ENCODE assay signal across 32 mouse cellular contexts in the genomic region with DNA sequence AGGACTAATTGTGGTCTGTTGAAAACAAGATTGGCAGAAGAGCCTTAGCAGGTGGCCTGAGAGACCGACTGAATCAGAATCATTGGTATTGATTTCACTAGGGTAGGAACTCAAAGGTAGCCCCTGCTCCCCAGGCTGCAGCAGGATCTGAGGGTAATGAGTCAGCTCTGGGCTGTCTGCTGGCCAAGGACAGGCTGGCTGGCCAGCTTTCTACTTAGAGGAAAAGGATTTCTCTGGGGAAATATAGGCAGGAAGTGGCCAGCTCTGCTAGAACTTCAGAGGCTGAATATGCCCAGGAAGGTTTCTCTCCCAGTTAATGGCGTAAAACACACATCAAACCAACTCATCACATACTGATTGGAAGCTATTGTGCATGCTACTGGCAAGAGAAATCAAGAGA. TPM values are rescaled to one million over a fixed set of nuclear protein-coding genes. Genes with fewer than 3 reads are reported as not detected.
DNase-seq lines count a peak whose midpoint lies in the region; TF ChIP-seq lines count a peak whose summit lies in the region.
"Had no signal": no experiment of that assay in that cellular context is flagged by ENCODE, and none has a peak within 500 bp of the region (broad histone marks: within the 10 kb centered on the region; RNA-seq: fewer than 3 reads in every experiment).

No protein-coding gene starts in this region.

- no peak overlapping the region for H3K4me3 ChIP-seq in gastrocnemius, adult 2 months
- H3K4me3 ChIP-seq: embryonic facial prominence, embryonic 13.5 days; erythroblast, embryonic 14.5 days; forebrain, embryonic 13.5 days; hindbrain, embryonic 10.5 days; intestine, embryonic 15.5 days; limb, embryonic 10.5 days; liver, embryonic 15.5 days; lung, embryonic 15.5 days; midbrain, embryonic 15.5 days; neural tube, embryonic 12.5 days had no signal

- TF ChIP-seq CTCF in gastrocnemius, adult 2 months (IDR thresholded peaks at IDR 0.05), result no peak

- H3K27ac ChIP-seq in gastrocnemius, adult 2 months, result no peak overlapping the region
- H3K27ac ChIP-seq: embryonic facial prominence, embryonic 13.5 days; forebrain, embryonic 13.5 days; hindbrain, embryonic 10.5 days; intestine, embryonic 15.5 days; limb, embryonic 10.5 days; liver, embryonic 15.5 days; lung, embryonic 15.5 days; macrophage; midbrain, embryonic 15.5 days; neural tube, embryonic 12.5 days had no signal

- intact Hi-C loops in gastrocnemius, adult 2 months (cut with DNase I), result no loop called here
- intact Hi-C loops in left cerebral cortex, postnatal 10 days (cut with DNase I), result no loop called here

- DNase-seq in gastrocnemius, adult 2 months, result peak; percentile 38
- DNase-seq in gastrocnemius, postnatal 4 days (ENCODE audit: low spot score in 2 of 2), result no peak
- DNase-seq in 416B (ENCODE audit: low read depth), result peak; percentile 67
- peak; percentile 32 for DNase-seq in adrenal gland, adult 8-10 months
- peak; percentile 14 for DNase-seq in gastrocnemius, postnatal 25 days
- no peak for DNase-seq in thymus, postnatal 0 days (ENCODE audit: low spot score)
- no peak for DNase-seq in left cerebral cortex, postnatal 10 days (ENCODE audit: extremely low spot score in 1 of 2, low spot score in 2 of 2)
- DNase-seq: cerebellum, adult 2 months; cerebellum, postnatal 36 days; embryo, embryonic 11 days; kidney, adult 8-10 months; kidney, postnatal 10 days; liver; right cerebral cortex, postnatal 4 days; thymus, adult 2 months had no signal

RNA-seq across cellular contexts. Expression of gene Foxi1, which starts 31.8 kb away (rescaled TPM):
- total RNA-seq in gastrocnemius, adult 2 months (2021), result not detected
- total RNA-seq in gastrocnemius, postnatal 4 days (2021), result not detected
- total RNA-seq in adrenal gland, adult 8-10 months (2022), result not detected
- not detected for total RNA-seq in gastrocnemius, postnatal 25 days (2021)
- 0.23 and 0.54 TPM in 2 replicates for polyA plus RNA-seq in thymus, postnatal 0 days (2015; fragmentation: Nextera tagmentation; extraction: Ambion mirVana)
- total RNA-seq in left cerebral cortex, postnatal 10 days (2021), result not detected
- total RNA-seq: G1E; gastrocnemius, adult 8-10 months; layer of hippocampus, postnatal 10 days had no signal
- polyA plus RNA-seq: cerebellum, adult 2 months; embryonic facial prominence, embryonic 13.5 days; forebrain, embryonic 13.5 days; G1E; heart, embryonic 14.5 days; hindbrain, embryonic 10.5 days; hindbrain, embryonic 16.5 days; intestine, embryonic 15.5 days; limb, embryonic 10.5 days; liver, embryonic 15.5 days; lung, embryonic 15.5 days; macrophage; midbrain, embryonic 15.5 days; neural tube, embryonic 12.5 days; stomach, embryonic 16.5 days had no signal

Comparison
In these comparisons a context has a peak if more than half of its experiments do, and no peak if none do; other contexts are left out.
1. DNase-seq: peak in gastrocnemius, adult 2 months (single experiment), 416B (single experiment), adrenal gland, adult 8-10 months (single experiment) and gastrocnemius, postnatal 25 days (single experiment); none in gastrocnemius, postnatal 4 days (0 of 2), thymus, postnatal 0 days (single experiment) and left cerebral cortex, postnatal 10 days (0 of 2).